Mouse (Mus musculus): ENCODE measurements around the gene Ccdc142. TPM values are rescaled to one million over a fixed set of nuclear protein-coding genes. Genes with fewer than 3 reads are reported as not detected.

The Ccdc142 gene
- total RNA-seq, 1 experiment from 2014 or later, result 8.6 TPM

DNA sequence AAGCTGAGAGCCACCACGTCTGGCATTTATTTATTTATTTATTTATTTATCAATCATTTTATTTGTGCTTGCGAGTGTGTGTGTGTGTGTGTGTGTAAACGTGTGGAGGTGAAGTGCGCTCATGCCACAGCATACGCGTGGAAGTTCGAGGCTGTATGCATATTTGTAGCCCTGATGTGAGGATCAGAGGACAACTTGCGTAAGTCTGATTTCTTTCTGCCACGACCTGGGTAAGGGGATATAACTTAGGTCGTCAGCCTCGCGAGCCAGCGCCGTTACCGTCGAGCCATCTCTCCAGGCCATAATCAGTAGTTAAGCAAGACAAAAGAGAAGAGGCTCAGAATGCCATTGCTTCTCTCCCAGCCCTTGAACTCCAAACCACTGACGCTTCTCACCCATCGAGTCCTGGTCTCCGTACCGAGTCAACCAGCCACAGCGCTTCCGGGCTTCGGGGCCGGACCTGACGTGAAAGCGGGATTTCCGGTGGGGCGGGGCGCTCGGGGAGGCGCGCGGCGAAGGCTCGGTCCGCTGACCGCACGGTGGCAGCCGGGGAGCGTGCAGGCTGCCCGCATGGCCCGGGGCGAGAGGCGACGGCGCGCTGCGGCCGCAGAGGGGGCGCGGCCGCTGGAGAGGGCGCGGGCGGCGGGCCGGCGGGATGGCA, 13.7 kb downstream of the Ccdc142 start, which contains the start of gene Mogs:
Mogs (plus strand) TSS at position 486 of the 661 bp plus-strand sequence.
- peak; percentile 88 for ATAC-seq (ENCODE audit: extremely low read depth, insufficient number of reproducible peaks, low FRiP score, poor library complexity, severe bottlenecking)

DNA sequence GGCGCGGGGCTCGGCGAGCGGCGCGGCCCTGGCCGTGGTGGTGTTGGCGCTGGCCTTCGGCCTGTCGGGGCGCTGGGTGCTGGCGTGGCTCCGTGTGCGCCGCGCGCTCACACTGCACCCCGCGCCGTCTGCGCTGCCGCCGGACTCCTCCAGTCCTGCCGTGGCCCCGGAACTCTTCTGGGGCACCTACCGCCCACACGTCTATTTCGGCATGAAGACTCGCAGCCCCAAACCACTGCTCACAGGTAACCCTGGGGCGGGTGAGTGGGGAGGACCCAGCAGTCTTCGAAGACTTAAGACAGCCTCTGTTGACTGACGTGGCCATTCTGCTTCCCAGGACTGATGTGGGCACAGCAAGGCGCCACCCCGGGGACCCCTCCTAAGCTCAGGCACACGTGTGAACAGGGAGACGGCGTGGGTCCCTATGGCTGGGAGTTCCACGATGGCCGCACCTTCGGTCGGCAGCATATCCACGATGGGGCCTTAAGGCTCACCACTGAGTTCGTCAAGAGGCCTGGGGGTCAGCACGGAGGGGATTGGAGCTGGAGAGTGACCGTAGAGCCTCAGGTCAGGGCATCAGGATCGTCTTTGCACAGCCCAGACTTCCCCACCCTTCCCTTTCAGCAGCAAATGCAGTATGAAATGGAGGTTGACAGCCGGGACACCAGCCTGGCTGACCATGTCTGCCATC, 14.4 kb downstream of the Ccdc142 start:
- ATAC-seq (ENCODE audit: extremely low read depth, insufficient number of reproducible peaks, low FRiP score, poor library complexity, severe bottlenecking), result no peak

DNA sequence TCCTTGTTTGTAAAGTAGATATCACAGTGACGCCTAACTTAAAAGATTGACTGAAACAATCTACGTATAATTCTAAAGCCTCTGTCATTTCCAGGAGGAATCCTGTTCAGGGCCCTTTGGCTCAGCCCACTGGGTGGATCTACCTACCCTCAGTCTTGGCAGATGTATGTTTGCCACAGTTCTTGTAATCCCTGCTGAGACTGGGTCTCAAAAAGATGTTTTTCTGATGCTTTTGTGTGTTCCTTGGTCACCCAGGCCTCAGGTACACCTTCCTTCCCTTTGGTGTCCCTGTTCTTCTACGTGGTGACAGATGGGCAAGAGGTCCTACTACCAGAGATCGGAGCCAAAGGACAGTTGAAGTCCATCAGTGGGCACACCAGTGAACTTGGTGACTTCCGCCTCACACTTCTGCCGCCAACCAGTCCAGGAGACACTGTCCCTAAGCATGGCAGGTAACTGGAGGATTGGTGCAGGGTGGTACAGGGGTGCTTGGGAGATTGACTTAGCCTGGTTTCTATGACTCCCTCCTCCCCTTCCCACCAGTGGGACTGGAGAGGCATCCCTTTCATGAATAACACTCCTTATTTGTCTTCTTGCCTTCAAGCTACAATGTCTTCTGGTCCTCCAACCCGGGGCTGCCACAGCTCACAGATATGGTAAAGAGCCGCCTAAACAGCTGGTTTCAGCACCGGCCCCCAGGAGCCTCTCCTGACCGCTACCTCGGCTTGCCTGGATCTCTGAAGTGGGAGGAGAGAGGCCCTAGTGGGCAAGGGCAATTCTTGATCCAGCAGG, 15.2 kb downstream of the Ccdc142 start:
- ATAC-seq (ENCODE audit: extremely low read depth, insufficient number of reproducible peaks, low FRiP score, poor library complexity, severe bottlenecking), result no peak

DNA sequence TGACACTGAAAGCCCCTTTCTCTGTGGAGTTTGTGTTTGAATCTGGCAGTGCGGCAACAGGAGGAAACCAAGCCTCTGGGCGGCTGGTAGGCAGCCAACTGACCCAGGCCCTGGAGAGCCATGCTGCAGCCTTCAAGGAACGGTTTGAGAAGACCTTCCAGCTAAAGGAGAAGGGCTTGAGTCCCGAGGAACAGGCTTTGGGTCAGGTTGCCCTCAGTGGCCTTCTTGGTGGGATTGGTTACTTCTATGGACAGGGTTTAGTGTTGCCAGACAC, 15.7 kb downstream of the Ccdc142 start:
- ATAC-seq (ENCODE audit: extremely low read depth, insufficient number of reproducible peaks, low FRiP score, poor library complexity, severe bottlenecking), result no peak

DNA sequence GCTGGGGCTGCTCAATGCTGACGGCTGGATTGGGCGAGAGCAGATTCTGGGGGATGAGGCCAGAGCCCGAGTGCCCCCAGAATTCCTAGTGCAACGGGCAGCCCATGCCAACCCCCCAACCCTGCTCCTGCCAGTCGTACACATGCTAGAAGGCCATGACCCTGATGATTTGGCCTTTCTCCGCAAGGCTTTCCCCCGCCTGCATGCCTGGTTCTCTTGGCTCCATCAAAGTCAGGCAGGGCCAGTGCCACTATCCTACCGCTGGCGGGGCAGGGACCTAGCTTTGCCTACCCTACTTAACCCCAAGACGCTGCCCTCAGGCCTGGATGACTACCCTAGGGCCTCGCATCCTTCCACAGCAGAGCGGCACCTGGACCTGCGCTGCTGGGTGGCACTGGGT, 16.2 kb downstream of the Ccdc142 start:
- no peak for ATAC-seq (ENCODE audit: extremely low read depth, insufficient number of reproducible peaks, low FRiP score, poor library complexity, severe bottlenecking)

DNA sequence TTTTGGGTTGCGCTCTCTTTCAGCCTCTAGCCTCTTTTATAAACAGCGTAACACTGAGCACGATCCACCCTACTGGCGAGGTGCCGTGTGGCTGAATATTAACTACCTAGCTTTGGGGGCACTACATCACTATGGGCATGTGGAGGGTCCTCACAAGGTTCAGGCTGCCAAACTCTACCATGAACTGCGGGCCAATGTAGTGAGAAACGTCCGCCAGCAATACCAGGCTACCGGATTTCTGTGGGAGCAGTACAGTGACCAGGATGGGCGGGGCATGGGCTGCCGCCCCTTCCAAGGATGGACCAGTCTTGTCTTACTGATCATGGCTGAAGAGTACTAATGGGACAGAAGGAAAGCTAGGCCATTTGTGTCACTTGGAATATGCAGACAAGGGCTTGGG, 17.0 kb downstream of the Ccdc142 start:
- ATAC-seq (ENCODE audit: extremely low read depth, insufficient number of reproducible peaks, low FRiP score, poor library complexity, severe bottlenecking), result no peak

DNA sequence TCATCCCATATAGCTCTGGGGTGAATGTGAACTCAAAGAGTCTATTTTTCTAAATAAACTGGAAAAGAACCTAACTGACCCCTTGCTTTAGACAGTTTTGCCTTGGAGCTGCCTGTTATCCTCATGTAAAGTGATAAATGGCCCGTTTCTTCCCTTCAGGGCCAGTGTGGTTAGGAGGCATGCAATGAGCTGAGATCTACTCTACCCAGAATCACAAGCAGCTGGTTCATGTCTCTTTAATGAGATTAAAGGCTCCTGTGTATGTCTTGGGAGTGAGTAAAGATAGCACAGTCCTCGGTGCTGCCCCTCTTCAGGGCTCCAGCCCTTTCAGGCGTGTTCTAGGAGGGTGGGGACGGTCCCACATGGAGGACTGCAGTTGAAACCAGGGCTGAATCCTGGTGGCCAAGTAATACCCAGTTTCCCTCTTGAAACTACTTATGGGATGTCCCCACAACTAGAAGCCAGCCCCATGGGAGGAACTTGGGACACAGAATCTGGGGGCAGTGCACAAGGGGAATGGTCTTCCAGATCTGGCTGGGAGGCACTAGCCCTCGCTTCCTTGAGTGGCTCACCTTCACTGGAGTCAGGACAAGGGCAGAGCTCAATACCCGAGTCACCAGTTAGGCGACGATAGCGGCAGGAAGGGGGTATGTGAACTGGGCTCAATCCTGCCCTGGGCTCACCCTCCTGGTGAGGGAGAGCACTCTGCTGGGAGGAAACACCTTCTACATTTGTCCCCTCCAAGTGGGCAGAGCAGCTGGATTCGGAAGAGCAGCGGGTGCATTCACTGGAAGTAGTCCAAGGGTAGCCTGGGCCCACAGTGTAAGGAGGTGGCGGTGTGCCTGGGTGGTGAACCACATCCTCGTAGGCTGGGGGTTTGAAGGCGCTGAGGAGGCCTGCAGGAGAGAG, 17.7 kb downstream of the Ccdc142 start:
- ATAC-seq (ENCODE audit: extremely low read depth, insufficient number of reproducible peaks, low FRiP score, poor library complexity, severe bottlenecking), result no peak

DNA sequence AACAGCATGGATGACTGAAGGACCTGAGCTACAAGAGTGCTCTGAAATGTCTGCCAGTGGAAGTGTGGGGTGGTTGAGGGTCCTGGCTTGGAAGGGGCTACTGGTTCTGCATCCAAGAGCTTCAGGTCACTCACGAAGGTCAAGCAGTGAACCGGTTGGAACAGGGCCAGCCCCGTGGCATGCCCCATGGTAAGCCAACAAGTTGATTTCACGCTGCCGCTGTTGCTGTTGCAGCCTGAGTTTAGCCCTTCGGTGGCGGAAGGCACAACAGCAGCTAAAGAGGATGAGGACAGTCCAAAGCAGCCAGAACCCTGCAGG, 18.3 kb downstream of the Ccdc142 start:
- no peak for ATAC-seq (ENCODE audit: extremely low read depth, insufficient number of reproducible peaks, low FRiP score, poor library complexity, severe bottlenecking)

DNA sequence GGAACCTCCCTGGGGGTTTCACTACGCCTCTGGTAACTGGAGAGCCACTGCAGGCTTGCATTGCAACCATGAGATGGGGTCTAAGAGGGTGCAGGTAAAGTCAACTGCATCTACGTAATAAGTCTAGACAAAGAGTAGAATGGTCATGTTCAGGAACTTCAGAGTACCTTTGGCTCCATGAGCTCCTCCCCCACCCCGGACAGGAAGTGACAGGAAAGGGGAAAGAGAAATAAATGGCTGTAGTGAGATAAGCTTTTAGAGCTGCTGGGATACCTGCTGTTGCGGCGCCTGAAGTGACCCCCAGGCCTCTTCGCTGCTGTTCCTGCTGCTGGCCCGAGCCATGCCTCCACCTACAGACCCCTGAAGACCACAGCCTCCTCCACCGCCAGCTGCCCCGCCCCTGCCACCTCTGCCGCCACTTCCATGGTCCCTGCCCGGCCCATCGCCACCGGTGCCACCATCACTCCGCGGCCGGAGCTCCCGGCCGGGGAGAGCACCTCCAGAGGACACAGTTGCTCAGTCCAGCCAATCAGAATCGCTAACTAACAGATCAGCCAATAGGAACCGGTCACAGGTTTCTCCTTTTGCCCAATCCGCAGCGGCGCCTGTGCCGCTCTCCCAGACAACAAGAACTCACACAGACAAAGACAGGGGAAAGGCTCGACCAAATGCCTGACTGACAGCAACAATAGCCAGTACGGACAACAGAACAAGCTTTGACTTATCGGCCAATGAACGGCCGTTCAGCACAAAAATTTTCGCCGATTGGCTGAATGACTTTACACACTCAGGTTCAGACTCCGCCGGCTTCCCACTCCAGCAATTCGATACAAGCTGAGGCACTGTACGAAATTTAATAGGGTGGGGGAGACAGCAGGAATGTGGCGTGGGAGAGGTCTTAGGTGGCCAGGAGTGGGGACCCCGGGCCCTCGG, 19.8 kb downstream of the Ccdc142 start, which contains the start of gene Wbp1:
Wbp1 (minus strand) TSS at position 630 of the 933 bp plus-strand sequence.
- peak; percentile 93 for ATAC-seq (ENCODE audit: extremely low read depth, insufficient number of reproducible peaks, low FRiP score, poor library complexity, severe bottlenecking)

DNA sequence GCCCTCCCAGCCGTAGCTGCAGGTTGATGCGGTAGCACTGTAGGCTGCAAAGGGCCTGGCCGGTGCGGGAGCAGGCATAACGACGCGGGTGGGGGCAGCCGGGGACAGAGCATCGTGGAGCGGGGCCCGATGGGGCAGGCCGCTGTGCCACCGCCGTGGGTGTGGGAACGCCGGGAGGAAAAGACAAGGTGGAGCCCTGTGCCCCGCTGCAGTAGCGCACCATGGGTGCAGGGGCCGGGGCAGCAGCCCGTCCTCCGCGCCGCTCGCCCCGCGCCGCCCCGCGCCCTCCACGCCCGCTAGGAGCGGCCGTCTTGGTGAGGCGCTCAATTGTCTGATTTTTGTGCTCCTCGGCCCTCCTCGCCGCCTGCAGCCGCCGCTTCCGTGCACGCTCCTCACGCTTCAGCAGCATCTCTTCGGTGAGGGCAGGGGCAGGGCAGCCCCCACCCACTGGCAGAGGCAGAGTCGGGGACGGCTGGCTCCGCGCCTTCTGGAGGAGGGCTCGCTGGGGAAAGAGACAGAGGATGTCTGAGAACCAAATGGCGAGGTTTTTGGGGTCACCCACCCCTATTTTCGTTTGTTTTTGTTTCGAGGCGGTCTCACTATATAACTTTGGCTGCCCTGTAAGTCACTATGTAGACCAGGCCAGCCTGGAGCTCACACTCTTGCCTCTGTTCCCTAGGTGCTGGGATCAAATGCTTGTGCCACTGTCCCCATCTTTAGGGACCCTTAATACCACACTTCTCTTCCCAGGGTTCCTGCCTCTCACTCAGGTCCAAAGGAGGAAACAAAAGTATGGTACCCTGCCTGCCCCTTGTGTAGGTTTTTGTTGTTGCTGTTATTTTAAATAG, 20.7 kb downstream of the Ccdc142 start:
- no peak for ATAC-seq (ENCODE audit: extremely low read depth, insufficient number of reproducible peaks, low FRiP score, poor library complexity, severe bottlenecking)

DNA sequence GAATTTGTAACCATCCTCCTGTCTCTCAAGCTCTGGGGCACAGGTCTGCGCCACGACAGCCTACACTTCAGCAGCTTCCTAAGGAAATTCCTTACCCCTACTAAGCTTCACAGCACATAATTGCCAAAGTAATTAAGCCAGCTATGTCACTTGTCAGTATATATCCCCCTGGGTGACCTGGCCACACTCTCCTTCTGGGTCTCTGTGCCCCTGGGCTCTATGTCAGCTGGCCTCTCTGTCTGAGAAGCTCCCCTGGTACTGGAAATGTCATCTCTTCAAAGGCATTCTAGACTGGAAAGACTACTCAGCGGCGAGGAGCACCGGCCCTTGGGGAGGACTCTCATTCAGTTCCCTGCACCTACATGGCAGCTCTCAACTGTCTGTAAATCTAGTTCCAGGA, 21.6 kb downstream of the Ccdc142 start:
- no peak for ATAC-seq (ENCODE audit: extremely low read depth, insufficient number of reproducible peaks, low FRiP score, poor library complexity, severe bottlenecking)

DNA sequence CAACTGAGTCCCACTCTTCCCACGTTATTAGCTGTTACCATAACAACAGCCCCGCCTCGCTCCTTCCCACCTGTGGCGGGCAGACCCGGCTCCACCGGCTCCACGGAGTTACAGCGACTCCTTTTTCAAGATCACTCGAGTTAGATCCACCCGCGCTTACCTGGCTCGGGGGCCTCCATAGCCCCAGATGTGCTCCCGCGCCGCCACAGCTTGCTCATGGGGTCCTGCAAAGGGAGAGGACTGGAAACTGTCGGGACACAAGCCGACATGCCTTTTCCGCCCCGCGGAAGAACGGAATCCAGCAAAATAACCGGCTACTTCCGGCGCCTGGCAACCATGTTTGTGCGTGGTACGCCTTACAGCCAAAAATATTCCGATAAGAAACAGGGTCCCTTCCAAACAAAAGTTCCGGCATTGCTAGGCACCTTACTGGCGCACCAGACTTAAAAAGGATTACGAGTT, 23.5 kb downstream of the Ccdc142 start:
- ATAC-seq (ENCODE audit: extremely low read depth, insufficient number of reproducible peaks, low FRiP score, poor library complexity, severe bottlenecking), result peak; percentile 59

DNA sequence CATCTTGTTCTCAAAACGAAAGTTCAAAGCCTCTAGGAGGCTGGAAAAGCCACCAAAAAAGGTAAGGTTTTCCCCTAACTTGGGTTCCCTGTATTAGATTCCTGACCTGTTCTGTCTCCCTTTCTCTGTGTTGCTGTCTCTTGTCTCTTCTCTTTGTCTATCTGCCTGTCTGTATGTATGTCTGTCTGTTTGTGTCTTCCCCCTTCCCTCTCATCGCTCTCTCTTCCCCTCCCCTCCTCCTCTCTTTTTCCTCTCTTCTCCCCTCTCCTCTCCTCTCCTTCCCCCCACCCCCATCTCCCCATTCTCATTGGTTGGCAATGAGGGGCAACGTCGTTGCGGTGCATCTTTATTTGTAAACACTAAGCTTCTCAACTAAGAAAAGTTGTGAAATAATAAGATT, 23.9 kb downstream of the Ccdc142 start, which contains the start of gene Ino80b:
Ino80b (minus strand) TSS at position 101 of the 400 bp plus-strand sequence.
- no peak for ATAC-seq (ENCODE audit: extremely low read depth, insufficient number of reproducible peaks, low FRiP score, poor library complexity, severe bottlenecking)

DNA sequence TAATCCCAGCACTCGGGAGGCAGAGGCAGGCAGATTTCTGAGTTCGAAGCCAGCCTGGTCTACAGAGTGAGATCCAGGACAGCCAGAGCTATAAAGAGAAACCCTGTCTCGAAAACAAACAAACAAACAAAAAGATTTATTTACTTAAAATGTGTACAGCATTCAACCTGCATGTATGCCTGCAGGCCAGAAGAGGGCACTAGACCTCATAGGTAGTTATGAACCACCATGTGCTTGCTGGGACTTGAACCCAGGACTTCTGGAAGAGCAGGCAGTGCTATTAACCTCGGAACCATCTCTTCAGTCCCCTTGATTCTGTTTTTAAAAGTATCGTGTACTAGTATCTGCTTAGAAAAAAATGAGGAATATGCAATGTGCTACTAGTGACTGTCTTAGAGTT, 26.0 kb downstream of the Ccdc142 start:
- no peak for ATAC-seq (ENCODE audit: extremely low read depth, insufficient number of reproducible peaks, low FRiP score, poor library complexity, severe bottlenecking)

DNA sequence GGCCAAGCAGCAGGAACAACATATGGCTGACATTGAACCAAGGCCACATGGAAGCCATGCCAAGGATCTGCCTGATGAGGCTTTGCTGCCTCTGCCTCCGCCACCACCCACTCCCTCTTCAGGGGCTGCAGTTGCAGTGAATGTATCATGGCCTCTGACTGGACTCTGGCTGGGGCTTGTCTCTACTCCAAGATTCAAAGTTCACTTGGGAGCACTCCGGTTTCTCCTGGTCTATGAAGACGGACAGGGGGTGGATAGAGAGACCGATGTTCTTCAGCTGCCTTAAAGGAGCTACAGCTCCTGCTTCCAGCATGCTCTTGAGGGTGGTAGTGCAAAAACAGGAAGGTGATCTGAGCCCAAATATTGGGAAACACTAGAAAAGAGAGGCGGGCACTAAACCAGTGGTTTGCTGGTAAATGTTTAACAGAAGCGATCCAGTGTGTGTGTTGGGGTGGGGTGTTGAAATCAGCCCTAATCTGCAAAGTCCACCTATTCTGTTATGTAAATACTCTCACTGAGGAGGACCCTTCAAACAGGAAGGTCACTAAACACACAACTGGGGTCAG, 30.2 kb downstream of the Ccdc142 start:
- peak; percentile 54; the same call in 1 of the 2 replicates for ATAC-seq (ENCODE audit: extremely low read depth, insufficient number of reproducible peaks, low FRiP score, poor library complexity, severe bottlenecking)

DNA sequence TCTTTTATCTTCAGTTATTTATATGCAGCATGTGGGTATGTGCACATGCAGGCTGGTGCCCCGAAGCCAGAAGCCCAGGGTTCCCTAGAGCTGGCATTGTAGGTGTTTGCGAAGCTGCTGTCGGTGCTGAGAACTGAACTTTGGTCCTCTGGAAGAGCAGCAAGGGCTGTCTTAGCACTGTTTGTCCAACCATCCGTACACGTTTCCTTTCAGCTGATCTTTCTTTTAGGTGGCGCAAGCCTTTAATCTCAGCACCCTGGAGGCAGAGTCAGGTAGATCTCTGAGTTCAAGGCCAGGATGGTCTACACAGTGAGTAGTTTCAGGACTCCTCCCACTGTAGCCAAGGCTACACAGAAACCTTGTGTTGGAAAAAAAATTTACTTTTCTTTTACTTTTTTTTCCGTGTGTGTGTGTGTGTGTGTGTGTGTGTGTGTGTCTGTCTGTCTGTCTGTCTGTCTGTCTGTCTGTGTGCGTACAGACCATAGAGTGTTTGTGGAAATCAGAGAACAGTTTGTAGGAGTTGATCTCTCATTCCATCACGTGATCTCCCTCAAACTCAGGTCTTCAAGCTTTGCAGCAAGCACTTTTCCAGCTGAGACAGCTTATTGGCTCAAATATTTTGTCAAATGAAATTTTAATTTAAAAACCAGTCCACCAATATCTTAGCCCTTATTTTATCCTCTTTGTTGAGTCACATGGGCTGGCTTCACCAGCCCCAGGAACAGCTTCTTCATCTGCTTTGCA, 30.9 kb downstream of the Ccdc142 start:
- no peak for ATAC-seq (ENCODE audit: extremely low read depth, insufficient number of reproducible peaks, low FRiP score, poor library complexity, severe bottlenecking)
